Mouse (Mus musculus) layer of hippocampus, adult 6 months (tissue): ENCODE measurements around the gene Ddx25. TPM values are rescaled to one million over a fixed set of nuclear protein-coding genes. Genes with fewer than 3 reads are reported as not detected.

Experiments
- long read RNA-seq, 2 experiments: library from polyadenylated mRNA; unstranded; transcript quantifications; one replicate each; pipeline ENCODE4 v2.0.0; 2019 to 2020
- polyA plus RNA-seq: library from polyadenylated mRNA; unstranded; fragments of <200 nt; fragmentation: Nextera tagmentation; gene quantifications from 2 replicates; pipeline ENCODE4 v1.2.3, GENCODE M21; 2021

Gene Ddx25
- polyA plus RNA-seq = 17.9 and 21.0 TPM in 2 replicates
- long read RNA-seq, experiment 1, full-length matches to known transcripts = 145 of 166 reads
- long read RNA-seq, experiment 1, partial matches to known transcripts = 12 of 166 reads
- long read RNA-seq, experiment 1, other reads (novel, unspliced or antisense) = 9 of 166 reads
- long read RNA-seq, experiment 2, full-length matches to known transcripts = 382 of 421 reads
- long read RNA-seq, experiment 2, partial matches to known transcripts = 11 of 421 reads
- long read RNA-seq, experiment 2, other reads (novel, unspliced or antisense) = 28 of 421 reads

DNA sequence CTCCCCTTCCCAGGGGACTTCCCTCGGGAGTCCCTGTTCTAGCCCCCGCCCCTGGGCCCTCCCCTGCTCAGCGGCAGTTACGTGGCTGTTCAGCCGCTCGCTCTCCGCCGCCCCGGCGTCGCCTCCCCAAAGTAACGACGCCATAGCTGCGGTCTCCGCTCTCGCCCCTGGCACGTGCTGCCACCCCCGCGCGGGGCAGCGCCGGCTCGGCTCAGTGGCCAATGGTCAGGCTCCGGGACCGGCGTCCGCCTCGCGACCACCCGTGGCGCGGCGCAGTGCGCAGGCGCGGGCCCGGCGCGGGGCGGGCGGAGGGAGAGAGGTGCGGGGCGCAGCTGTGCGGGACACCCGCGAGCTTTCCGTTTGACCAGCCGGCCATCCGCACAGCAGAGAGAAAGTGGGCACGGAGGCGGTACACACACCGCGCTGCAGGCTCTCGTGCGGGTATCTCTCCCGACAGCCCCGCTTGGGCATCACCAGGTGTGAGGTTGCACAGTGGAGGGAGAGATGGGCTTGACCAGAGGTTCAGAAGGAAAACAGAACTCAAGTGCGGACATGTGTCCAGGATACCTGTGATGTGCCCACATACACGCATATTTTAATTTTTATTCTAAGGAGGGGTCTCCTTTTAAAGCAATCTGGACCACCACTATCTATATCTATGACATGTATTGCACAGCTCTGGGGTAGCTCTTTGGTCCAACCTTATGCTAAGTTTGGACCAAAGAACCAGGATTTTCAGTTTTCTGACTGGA, at the start of gene Ddx25, which contains the start of gene Pus3:
TSS of gene Ddx25 (minus strand) at position 272 of the 752 bp plus-strand sequence.
TSS of gene Pus3 (plus strand) at position 339 of the 752 bp plus-strand sequence.

DNA sequence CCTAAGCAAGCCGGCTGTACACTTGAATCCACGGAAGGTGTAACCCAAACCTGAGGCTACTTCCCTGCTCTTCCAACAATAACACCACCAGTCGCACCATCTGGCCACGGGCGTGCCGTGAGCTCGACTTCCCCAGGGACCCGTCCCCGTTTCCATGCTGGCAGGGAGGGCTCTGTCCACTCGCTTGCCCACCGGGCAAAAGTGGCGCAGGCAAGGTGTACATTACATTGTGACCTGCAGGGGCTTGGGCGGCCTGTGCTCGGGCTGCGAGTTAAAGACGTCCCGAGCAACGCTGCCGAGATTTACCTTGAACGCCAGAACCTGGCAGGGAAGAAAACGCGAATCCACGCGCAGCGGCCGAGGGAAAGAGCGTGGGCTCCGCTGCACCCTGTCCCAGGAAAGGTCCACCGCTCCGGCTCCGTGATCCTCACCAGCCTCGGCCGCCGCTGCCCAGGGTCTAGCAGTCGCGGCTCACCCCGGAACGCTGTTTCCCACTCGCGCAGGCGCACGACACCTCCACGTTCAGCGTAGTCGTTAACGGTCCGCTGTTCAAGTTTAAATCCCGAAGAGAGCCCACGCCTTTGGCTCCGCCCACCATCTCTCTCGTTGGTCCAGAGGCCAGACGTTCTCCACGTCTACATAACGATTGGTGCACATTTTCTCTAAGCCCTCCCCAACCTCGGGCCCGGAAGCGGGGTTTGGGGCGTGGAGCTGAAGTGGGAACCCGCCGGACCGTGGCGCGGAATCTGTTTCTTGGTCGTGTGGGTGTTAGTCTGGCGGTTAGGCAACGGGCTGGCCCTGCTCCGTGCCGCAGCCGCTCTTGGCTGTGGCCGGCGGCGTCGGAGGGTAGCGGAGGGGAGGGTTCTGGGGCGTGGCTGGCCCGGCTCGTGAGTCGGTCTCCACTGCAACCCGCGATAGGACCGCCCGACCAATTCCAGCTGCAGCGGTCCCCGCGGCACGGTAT, 11.5 kb upstream of the Ddx25 start, which contains the start of the genes Pate2 and Hyls1:
TSS of gene Pate2 (plus strand) at position 714 of the 964 bp plus-strand sequence.
TSS of gene Hyls1 (minus strand) at position 828 of the 964 bp plus-strand sequence.

DNA sequence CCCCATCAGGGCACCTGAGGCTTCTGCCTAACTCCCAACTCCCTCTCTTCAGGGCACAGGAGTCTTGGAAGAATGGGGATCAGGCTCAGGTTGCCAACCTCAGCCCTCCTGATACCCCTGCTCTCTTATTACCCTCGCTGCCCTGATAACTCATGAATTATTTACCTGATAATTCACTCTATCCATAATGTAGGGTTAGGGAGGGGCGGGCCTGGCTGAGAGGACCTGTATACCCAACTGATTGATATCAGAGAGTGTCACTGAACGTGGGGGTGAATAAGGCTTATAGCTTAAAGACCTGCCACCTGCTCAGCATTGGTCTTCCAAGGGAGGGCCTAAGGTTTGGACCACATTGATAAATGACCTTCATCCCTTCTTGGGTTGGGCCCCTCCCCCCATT, 40.2 kb downstream of the Ddx25 start, which contains the start of gene Gm1113:
TSS of gene Gm1113 (minus strand) at position 101 of the 400 bp plus-strand sequence.

Other genes starting within 250 kb of the Ddx25 start
- gene Cdon, start 137.4 kb downstream of the Ddx25 start, polyA plus RNA-seq = 0.45 and 0.52 TPM in 2 replicates
- not detected in 2 replicates for gene Gm1113, start 40.3 kb downstream of the Ddx25 start, polyA plus RNA-seq
- 4.7 and 6.0 TPM in 2 replicates for gene Pus3, start 67 bp upstream of the Ddx25 start, polyA plus RNA-seq
- gene Pate2, start 11.8 kb upstream of the Ddx25 start, polyA plus RNA-seq = 0.23 and 0.25 TPM in 2 replicates
- gene Hyls1, start 11.9 kb upstream of the Ddx25 start, polyA plus RNA-seq = 4.0 and 5.2 TPM in 2 replicates
- not detected in 2 replicates for gene Pate4, start 53.4 kb upstream of the Ddx25 start, polyA plus RNA-seq
- not detected in 2 replicates for gene Pate3, start 89.7 kb upstream of the Ddx25 start, polyA plus RNA-seq
- not detected in 2 replicates for gene Pate1, start 128.9 kb upstream of the Ddx25 start, polyA plus RNA-seq
- gene Gm17677, start 182.5 kb upstream of the Ddx25 start, polyA plus RNA-seq = not detected in 2 replicates
- gene Gm17727, start 219.6 kb upstream of the Ddx25 start, polyA plus RNA-seq = not detected in 2 replicates
- gene Gm27235, start 231.6 kb upstream of the Ddx25 start, polyA plus RNA-seq = not detected in 2 replicates
- not detected in 2 replicates for gene D730048I06Rik, start 231.6 kb upstream of the Ddx25 start, polyA plus RNA-seq